Mouse (Mus musculus) cerebellum, adult 9-11 months (tissue): ENCODE results near the gene Mroh2a.

ENCODE experiments used
- DNase-seq: peaks from one replicate; pipeline ENCODE4 v3.0.0; 2022

Mroh2a gene

DNA sequence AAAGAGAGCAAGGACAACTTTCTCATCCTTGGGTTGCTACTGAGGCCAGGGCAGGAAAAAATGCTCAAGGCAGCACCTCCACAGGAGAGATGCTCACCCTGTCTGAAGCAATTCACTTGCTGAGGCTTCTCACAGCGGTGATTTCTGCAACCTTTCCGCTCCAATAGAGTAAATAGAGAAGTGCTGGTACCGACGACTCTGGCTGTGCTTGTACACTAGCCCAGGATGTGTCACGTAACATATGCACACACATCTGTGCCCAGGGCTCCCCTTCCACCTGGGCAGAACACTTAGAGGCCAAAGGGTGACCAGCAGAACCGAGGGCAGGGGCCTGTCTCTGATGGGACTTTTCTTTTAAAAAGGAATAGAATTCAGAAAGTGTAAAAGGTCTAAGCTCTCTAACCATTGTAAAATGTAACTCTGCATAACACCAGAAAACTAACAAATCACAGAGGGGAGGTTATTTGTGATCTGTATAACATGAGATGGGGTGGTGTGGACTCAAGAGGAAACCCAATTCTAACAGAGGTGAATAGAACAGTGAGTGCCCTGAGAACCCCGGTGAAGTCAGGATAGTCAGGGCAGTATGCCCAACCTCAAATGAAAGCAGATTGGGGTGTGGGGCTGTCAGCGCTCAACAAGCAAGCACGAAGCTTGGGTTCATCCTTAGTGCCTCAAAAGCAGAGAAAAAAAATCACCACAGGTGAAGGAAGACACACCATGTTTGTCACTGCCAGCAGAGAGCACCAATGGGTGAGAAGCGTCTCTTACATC is 34.0 kb downstream of the Mroh2a start:
- no peak for DNase-seq

DNA sequence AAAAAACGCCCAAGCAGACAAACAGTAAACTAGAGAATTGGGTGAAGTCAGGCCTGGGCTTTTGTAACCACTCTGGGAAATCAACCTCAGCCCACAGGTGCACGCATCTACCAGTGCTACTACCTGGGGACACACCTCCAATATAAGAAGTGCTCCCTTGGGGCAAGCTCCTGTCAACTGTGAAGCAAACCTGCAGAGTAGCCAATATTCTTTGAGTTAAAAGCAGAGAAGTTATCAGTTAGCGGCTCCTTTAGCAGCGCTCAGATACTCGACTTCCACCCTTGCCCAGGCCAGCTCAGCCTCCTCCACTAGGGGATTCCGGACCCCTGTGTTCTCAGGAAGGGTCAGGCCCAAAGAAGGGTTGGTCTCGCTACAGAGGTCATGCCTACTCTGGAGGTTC is 34.9 kb downstream of the Mroh2a start:
- no peak for DNase-seq

DNA sequence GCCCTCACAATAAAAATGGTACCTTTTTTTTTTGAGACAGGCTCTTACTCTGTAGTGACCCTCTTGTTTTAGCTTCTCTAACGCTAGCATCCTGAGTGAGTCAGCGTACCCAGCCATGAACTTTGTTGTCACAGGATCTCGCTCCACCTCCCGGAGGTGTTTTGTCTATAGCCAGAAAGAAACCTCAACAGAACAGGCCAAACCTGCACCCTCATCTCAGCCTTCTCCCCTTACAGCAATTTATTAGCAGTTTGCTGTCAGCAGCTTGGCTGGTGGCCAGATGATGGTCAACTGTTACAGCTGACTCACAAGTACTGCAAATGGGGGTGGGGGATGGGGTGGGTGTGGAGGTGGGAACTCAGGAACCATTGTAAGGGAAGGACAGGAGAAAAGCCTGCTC is 35.5 kb downstream of the Mroh2a start:
- DNase-seq: no peak

DNA sequence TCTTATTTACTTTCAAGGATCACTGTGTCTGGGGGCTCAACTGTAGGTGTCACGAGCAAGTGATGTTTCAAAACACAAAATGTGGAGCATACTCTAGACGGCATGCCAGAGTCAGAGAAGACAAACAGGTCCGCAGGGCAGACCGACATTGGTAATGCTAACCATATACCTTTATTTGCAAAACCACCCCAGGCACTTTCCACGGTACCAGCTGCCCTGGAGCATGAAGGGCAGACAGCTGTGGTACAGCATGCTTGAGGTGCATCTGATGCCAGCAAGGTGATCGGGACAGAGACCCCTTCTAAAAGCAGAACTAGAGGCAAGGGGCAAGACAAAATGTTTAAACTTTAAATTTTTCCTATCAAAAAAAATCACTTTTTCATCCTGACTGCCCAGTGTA is 36.2 kb downstream of the Mroh2a start:
- no peak for DNase-seq

DNA sequence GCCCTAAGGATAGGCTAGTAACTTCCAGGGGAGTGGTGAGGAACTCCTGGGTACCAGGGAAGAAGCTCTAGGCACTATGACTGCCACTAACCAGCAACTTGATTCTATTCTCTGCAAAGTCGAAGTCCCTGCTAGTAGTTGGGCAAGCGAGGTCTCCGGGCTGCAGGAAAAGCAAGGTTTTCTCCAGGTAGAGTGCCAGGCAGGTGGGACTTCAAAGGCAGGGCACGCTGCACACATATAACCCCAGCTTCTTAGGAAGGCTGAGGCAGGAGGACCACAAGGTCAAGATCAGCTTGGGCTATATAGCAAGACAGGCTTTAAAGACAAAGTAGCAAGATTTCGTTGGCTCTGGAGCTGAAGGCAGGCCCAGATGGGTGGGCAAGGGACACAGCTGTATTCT is 37.0 kb downstream of the Mroh2a start:
- no peak for DNase-seq

DNA sequence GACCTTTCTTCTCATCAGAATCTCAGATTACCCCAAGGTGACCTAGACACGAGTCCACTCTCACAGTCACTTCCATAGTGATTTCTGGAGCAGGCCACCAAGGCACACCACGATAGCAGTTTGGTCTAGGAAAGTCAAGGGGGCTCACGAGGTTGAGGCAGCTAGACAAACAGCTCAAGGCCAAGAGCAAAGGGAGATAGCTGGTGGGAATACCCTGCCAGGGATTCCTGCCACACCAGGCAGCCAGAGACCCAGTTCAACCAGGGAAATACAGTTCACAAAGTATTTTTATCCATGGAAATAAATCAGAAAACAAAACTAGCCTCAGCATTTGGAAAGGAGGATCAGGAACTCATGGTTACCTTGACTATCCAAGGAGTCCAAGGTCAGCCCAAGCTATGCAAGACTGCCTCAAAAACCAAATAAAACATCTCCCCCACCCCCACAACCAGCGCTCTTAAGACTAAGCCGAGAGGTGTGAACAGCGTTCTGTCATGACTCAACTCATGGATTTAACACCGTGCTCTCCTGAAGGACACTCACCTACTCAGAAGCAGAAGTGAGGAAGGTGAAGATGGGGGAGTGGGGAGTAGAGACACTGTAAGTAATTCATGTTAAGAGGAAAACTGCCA is 37.6 kb downstream of the Mroh2a start:
- no peak for DNase-seq

DNA sequence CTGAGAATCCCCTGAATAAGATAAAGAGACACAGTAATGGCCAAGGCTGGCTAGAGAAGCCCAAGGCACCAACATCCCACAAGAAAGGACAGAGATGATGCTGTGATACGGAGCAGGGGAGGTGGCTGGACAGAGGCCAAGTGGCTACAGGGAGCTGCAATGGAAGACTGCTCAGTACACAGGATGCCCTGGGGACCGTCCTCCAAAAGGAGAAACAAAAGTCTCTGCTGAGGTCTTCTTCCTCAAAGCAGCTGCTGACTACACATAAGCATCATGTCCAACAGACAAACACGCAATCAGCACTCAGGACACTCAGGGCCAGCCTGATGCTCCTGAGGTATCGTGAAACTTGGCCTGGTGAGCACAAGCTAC is 38.1 kb downstream of the Mroh2a start:
- no peak for DNase-seq

DNA sequence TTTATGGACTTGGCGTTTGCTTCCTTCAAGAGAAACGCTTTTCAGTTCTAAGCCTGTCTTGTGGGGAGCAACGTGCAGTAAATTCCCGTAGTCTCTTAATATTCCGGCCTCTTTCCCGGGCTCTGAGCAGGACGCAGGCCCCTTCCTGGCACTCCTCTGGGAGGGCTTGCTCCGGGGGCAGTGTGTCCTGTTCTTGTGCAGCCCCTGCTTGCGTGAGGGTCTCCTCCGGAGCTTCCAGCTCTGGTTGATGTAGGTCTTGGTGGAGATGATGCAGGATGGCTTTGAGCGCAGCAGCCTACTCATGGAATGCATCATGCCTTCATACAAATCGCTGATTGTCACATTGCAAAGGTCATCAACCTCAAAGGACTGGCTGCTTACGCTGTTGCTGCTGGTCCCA is 39.3 kb downstream of the Mroh2a start:
- DNase-seq: no peak

DNA sequence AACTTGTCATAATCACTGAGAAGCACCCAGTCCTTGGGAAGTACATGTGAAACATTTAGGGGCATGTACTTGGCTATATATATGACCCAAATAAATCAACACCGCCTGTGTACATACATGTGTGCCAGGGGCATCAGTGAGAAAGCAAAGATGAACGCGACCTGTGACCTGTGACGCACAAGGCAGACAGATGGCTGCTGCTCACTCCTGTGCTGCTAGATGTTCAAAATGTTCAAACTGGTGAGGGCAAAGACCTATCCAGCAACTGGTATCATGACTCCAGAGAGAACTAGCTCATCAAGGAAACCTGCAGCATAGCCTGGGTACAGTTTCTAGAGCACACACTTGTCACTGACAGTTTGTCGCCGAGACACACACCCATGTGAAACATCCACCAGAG is 40.7 kb downstream of the Mroh2a start:
- DNase-seq: no peak

DNA sequence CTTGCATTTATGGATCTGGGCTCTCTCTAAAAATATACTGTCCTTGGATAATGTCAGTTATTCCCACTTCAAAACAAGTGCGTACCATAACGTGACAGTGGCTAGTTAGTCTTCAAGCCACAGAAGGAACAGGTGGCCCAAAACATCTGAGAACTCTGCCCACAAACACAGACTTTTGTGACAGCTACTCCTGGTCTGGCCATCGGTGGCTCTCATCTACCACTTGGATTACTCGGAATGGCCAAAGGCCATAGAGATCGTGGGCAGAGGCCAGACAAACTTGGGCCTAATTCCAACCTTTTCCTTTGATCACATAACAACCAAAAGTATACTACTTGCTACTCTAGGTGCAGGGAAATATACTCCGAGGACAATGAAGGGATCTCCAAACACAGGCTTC is 41.3 kb downstream of the Mroh2a start:
- DNase-seq: no peak

DNA sequence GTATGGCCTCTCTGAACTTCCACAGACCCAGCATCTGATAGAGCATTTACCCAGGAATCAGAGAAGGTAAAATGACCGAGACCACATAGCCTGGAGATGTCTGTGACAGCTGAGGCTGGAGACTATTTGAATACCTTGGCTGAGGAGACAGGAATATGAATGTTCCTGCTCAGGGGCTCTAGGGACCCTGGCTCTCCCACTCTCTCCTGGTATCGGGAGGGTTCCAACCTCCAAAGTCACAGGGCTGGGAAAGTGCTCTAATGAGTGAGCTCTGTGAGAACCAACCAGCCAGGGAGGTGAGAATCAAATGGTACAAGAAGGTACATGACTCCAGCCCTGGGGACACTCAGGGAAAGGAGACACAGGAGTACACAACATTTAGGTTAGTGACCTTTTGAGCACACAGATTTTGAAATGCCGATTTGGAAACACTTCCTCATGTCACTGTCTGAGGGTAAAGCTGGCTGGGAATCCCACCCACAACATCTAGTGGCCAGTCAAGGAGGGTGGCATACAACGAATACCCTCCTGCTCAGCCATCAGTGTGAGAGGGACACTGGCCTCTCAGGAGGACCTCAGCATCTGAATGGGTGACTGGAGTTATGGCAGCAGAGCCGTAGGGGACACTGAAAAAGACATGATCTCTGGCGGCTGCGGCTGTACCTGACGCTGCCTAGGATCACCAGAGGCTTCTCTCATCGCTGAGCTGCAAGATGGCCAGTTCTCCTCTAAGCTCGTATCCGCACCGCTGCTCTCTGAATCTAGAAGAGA is 42.9 kb downstream of the Mroh2a start:
- DNase-seq: no peak

DNA sequence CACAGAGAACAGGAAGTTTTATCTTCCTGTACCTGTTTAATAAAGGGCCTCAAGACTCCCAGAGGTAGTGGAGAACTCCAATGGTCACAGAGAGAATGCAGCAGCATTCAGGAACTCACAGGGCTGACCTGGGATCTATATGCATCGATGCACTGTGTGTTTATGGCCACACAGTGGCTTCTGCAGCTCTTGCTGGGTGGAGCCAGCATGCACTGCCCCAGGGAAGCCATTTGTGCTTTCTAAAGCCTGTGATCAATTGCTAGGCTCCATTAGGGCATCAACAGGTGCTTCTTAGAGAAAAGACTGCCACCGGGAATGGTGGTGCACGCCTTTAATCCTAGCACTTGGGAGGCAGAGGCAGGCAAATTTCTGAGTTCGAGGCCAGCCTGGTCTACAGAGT is 46.1 kb downstream of the Mroh2a start:
- no peak for DNase-seq

DNA sequence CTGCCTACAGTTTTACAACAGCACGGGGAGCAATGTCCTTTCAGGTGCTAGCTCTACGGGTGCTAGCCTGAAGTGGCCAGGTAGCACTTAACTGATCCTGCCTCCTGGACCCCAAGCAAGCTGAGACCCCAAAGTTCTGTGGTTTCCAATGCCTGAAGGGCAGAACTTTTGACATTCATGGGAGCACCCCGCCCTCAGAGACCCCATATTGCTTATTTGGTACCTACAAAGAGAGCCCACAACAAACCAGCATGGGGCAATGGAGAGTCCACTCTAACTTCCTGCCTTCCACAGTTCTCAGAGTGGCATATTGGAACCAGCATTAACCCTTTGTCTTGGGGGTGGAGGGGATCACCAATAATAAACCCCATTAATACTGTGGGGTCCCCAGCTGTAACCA is 46.5 kb downstream of the Mroh2a start:
- no peak for DNase-seq

DNA sequence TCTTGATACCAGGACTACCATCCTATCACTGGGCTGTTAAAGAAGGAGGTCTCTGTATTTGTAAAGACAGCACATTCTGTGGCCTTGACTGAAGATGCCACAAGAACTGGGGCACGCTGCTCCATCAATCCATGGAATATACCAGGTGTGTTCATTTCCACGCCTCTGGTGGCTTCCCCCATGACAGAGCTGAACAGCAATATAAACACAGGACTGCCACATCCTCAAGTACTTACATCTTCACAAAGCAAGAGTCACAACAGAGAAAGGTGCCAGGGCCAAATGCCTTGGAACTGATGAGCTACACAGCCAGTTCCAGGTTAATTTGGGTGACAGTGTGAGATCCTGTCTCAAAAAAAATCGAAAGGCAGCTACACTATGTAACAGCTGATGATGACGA is 47.0 kb downstream of the Mroh2a start:
- DNase-seq: no peak

DNA sequence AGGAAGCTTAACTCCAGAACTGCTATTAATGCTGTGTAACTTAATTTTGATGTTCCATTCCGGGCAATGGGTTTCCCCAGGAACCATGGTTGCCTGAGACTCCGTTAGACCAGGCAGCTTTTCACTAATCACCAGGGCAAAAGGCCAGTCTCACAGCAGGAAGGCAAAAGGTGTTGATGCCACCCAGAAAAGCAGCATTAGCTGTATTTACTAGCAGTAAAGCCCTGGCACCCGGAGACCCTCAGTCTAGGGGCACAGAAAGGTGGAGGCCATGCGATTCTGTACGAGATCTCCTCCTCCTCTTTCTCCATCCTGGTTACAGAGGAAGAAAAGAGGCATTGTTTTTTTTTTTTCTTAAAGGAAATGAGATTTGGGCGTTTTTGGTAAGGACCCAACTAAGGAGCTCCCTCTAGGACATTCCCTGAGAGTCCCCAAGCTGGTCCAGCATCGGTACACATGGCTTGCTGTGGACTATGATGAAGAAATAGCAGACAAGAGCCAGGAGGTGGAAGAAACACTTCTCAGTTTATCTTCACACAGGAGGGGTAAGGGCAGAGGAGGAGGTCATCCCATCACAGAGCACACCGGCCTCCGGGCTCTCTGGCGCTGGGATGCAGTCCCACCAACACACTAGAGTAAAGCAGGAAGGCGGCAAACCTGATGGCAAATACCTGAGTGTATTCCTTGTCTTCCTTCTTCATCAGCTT is 47.7 kb downstream of the Mroh2a start:
- peak; percentile 52 for DNase-seq

DNA sequence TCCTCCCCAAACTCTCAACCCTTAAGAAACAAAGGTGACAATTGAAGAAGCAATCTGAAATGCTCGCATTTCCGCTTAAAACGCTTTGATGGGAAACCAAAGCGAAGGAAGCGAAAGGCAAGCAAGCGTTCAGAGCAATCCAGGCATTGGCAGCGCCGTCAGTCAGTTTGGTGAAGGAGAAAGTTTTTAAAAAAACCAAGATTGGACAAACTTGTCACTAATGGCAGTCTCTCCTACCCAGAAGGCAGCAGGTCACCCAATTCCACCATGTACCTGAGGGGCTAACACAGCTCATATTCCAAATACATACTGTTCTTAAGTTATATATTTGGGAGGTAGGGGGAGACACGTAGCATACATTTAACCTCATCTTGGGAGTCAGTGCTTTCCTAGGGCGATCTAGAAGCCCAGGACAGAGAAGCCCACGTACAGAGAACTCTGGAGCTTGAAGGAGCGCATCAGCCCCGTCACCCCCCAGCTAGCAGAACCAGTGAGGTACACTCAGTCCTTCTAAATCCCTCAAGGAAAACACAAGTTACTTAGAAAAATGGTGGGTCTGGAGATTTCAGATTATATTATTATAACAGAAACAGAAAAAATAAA is 48.4 kb downstream of the Mroh2a start:
- no peak for DNase-seq

DNA sequence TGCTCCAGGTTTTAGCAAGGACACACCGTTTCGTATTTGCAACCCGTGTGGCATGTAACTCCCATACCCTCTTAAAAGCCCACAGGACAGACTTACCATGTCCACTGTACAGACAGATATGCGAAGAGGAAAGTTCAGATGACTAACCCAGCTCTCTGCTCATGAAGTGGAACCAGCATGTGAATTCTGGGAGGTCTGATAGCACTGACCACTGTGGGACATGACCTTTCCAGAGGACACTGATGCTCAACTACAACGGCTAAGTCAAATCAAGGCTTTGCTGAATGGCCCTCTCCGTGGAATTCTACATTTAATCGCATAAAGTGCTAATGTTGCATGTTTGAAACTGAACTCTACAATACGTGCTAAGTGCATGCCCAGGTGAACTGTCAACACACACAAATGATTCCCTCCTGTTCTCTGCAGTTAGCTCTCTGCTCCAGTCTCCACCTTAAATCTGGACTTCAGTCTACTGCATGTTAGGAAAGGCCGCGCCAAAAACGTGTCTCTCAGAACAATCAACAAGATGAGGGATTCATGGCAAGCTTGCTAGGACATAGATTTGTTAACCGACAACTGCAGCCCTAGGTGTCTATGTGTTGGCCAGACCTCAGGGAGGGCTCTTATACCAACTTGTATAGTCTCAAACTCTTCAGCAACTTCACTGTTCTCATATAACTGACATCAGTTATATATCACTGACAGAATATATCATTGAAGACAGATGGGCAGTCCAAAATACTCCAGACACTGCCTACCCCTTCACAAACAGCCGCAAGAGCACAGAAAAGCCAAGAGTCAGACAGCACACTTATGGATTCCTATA is 49.1 kb downstream of the Mroh2a start:
- peak; percentile 47 for DNase-seq

DNA sequence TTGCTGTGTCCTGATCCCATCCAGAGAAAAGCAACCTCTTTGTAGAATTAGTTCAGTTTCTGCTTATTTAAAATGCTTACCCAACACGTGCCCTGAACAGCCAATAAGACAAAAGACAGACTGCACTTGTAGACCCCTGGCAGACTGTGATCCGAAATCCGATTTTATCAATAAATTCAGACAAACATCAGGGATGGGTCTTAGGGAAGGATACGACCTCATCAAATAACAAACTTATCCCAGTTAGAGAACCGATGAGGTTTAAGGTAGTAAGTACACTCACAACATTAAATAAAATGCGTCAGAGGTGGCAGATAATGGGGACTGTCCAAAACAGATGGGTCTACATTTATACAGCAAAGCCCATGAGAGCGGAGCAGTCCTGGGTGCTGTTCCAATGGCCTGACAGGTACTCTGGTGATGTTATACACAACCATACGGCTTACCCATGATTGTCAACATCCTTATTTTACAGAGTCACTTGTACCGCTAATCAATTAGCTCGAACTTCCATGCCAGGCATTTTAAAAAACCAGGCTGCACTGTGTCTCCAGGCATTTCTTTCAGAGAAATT is 49.8 kb downstream of the Mroh2a start:
- no peak for DNase-seq

DNA sequence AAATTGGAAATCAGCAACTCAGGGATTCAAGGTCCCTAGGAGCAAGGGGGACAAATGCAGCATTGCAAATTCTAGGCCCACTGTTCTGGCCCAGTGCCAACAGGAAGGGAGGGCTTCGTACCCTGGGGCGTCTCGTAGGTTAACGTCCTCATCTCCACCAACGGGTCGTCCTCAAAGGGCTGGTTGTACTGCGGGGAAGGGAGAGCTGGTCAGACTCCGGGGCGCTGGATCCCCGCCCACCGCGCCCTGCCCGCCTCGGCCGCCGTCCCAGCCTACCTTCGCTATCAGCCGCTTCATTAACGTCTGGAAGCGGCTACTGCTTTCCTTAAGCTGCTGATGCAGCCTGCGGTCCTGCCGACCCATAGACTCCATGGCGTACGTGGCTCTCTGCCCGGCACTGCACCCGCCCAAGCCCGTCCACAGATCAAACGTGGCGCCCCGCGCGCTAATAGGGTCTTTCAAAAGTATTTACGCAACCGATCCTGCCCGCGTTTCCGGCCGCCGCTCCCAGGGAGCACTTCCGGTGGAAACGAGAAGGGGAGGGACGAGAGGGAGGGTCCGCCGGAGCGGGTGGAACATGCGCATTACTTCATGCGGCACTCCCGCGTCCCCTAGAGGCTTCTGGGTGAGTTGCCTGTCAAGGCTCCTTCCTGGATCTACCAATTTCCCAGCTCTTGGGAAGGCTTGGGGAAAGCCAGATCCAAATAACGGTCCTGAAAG is 50.5 kb downstream of the Mroh2a start, which contains the start of the genes Hjurp and Trpm8:
TSS of gene Hjurp (minus strand) at position 536 of the 720 bp plus-strand sequence.
TSS of gene Trpm8 (plus strand) at position 564 of the 720 bp plus-strand sequence.
- DNase-seq: peak; percentile 100

DNA sequence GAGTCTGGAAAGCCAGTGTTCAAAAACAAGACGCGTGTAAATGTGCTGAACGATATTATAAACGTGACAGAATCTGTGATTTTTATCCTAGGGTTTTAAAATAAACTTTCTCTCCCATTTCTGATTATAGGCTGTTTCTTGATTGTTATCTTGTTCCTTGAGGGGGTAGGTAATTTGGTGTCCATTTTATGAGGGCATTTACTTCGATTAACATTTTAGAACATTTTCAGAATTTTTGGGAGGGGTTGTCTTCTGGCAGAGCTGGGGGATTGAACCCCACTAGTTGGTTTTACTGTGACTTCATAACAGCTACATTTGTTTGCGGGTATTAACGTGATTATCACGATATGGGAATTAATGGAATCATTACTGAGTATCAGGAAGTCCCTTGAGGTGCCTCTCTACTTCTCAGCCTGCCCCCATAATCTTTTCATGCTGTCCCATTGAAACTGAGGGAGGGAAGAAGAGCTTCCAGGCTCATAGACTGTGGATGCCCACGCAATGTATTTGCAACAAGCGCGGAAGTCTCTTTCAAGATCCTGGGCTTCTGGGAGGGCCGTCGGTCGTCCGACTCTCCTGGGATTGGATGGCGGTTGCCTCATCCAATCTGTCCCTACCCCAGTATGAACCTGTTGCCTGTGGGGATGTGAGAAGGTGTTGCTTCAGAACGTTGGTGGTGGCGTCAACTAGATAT is 51.2 kb downstream of the Mroh2a start:
- DNase-seq: peak; percentile 60
